ENCODE assay signal across 13 mouse cellular contexts in the genomic region with DNA sequence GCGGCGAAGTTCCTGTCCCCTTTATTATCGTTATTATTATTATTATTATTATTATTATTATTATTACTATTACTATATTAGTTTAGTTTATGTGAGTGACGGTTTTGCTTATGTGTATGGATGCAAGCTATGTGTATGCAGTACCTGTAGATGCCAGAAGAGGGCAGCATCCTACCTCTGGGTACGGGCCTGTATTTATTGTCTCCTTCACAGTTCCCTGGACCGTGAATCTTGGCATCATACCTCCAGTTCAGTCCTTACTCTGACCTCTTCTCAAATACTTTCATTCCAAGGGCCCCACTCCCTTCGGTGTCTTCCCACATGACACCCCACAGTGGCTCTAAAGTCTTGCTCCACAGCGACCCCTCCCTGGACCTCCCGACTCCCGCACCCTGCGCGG. TPM values are rescaled to one million over a fixed set of nuclear protein-coding genes. Genes with fewer than 3 reads are reported as not detected.
DNase-seq lines count a peak whose midpoint lies in the region; ATAC-seq and TF ChIP-seq lines count a peak whose summit lies in the region.
"Had no signal": no experiment of that assay in that cellular context is flagged by ENCODE, and none has a peak within 500 bp of the region (broad histone marks: within the 10 kb centered on the region; RNA-seq: fewer than 3 reads in every experiment).

No protein-coding gene starts in this region.

- H3K27ac ChIP-seq in hindbrain, postnatal 0 days = no peak overlapping the region
- H3K27ac ChIP-seq in hindbrain, embryonic 13.5 days = no peak overlapping the region
- no peak overlapping the region for H3K27ac ChIP-seq in midbrain, postnatal 0 days (ENCODE audit: low read depth, low read length)
- H3K27ac ChIP-seq in midbrain, embryonic 13.5 days = no peak overlapping the region
- H3K27ac ChIP-seq in MEL (ENCODE audit: control insufficient read depth, low read depth, low read length) = no peak overlapping the region
- H3K27ac ChIP-seq: forebrain, embryonic 15.5 days; hindbrain, embryonic 10.5 days; stomach, embryonic 15.5 days had no signal

- peak; percentile 4; the same call in 1 of the 2 replicates for TF ChIP-seq RAD21 in MEL (IDR thresholded peaks at IDR 0.05; ENCODE audit: low read depth, low read length)

- no peaks in the 10 kb centered on the region for H3K79me2 ChIP-seq in MEL (ENCODE audit: control insufficient read depth, insufficient read depth, low read length, poor library complexity)

- H3K9me3 ChIP-seq in hindbrain, postnatal 0 days (ENCODE audit: low read length) = no peaks in the 10 kb centered on the region
- no peaks in the 10 kb centered on the region for H3K9me3 ChIP-seq in hindbrain, embryonic 13.5 days
- no peaks in the 10 kb centered on the region for H3K9me3 ChIP-seq in midbrain, postnatal 0 days (ENCODE audit: low read length)
- H3K9me3 ChIP-seq in midbrain, embryonic 13.5 days = peaks cover 5% of the 10 kb centered on the region
- H3K9me3 ChIP-seq in MEL (replicated peaks; ENCODE audit: insufficient read depth, low read length) = no peaks in the 10 kb centered on the region
- H3K9me3 ChIP-seq: forebrain, embryonic 15.5 days; stomach, embryonic 15.5 days had no signal

- WGBS in hindbrain, postnatal 0 days = 79% methylated on average over 12 of the region's 12 CpGs
- 76% methylated on average over 12 of the region's 12 CpGs for WGBS in hindbrain, embryonic 13.5 days
- WGBS in midbrain, postnatal 0 days = 85% methylated on average over 12 of the region's 12 CpGs
- 81% methylated on average over 12 of the region's 12 CpGs for WGBS in midbrain, embryonic 13.5 days

- no peak overlapping the region for H3K9ac ChIP-seq in hindbrain, postnatal 0 days (replicated peaks; ENCODE audit: low read length)
- H3K9ac ChIP-seq in hindbrain, embryonic 13.5 days = no peak overlapping the region
- H3K9ac ChIP-seq in midbrain, postnatal 0 days (replicated peaks; ENCODE audit: low read length, poor library complexity, severe bottlenecking) = no peak overlapping the region
- H3K9ac ChIP-seq in midbrain, embryonic 13.5 days (replicated peaks) = no peak overlapping the region
- no peak overlapping the region for H3K9ac ChIP-seq in MEL (ENCODE audit: control insufficient read depth, low read depth, low read length, poor library complexity, severe bottlenecking)
- H3K9ac ChIP-seq: forebrain, embryonic 15.5 days; stomach, embryonic 15.5 days had no signal

- no peak for DNase-seq in hindbrain, postnatal 0 days (ENCODE audit: low spot score)
- no peak for DNase-seq in midbrain, postnatal 0 days (ENCODE audit: low spot score)
- peak; percentile 21 for DNase-seq in MEL (ENCODE audit: low read depth, low spot score)
- DNase-seq in mesoderm, embryonic 11.5 days (ENCODE audit: low read depth, low spot score) = peak; percentile 43
- no peak for DNase-seq in cerebellum, postnatal 4 days (ENCODE audit: low spot score in 2 of 2)
- DNase-seq: heart, adult 11 months; right cerebral cortex, adult 18-20 months had no signal

- no peak for TF ChIP-seq EP300 in MEL (IDR thresholded peaks at IDR 0.05; ENCODE audit: low read depth in 1 of 2, low read length in 2 of 2)

- H3K4me2 ChIP-seq in hindbrain, postnatal 0 days (ENCODE audit: low read depth, low read length) = no peak overlapping the region
- H3K4me2 ChIP-seq in hindbrain, embryonic 13.5 days = no peak overlapping the region
- no peak overlapping the region for H3K4me2 ChIP-seq in midbrain, postnatal 0 days (ENCODE audit: low read depth, low read length, poor library complexity, severe bottlenecking)
- no peak overlapping the region for H3K4me2 ChIP-seq in midbrain, embryonic 13.5 days (replicated peaks)
- H3K4me2 ChIP-seq: forebrain, embryonic 15.5 days; stomach, embryonic 15.5 days had no signal

- ATAC-seq in hindbrain, postnatal 0 days = no peak
- ATAC-seq in hindbrain, embryonic 13.5 days (ENCODE audit: low FRiP score) = no peak
- ATAC-seq in midbrain, postnatal 0 days (ENCODE audit: low FRiP score) = no peak
- no peak for ATAC-seq in midbrain, embryonic 13.5 days
- ATAC-seq in activated CD4-positive, CD25-positive, alpha-beta regulatory T cell, adult 4 months = no peak
- ATAC-seq: forebrain, embryonic 15.5 days had no signal

- peak; percentile 62 for TF ChIP-seq CTCF in hindbrain, postnatal 0 days (IDR thresholded peaks at IDR 0.05; ENCODE audit: low read depth)
- peak; percentile 51 for TF ChIP-seq CTCF in midbrain, postnatal 0 days (IDR thresholded peaks at IDR 0.05)
- peak; percentile 27 to 40 (median 33) for TF ChIP-seq CTCF in MEL (IDR thresholded peaks at IDR 0.05 in 2 of 3, conservative IDR thresholded peaks at IDR 0.05 in 1 of 3; ENCODE audit: control insufficient read depth in 1 of 3, insufficient read depth in 1 of 3, low read depth in 2 of 3, low read length in 3 of 3, poor library complexity in 1 of 3, severe bottlenecking in 1 of 3)

- no peaks in the 10 kb centered on the region for H3K27me3 ChIP-seq in hindbrain, postnatal 0 days (ENCODE audit: insufficient read depth, low read length)
- no peaks in the 10 kb centered on the region for H3K27me3 ChIP-seq in hindbrain, embryonic 13.5 days
- H3K27me3 ChIP-seq in midbrain, postnatal 0 days (ENCODE audit: insufficient read depth, low read length) = no peaks in the 10 kb centered on the region
- H3K27me3 ChIP-seq in midbrain, embryonic 13.5 days = no peaks in the 10 kb centered on the region
- no peaks in the 10 kb centered on the region for H3K27me3 ChIP-seq in MEL (ENCODE audit: control insufficient read depth in 1 of 2, insufficient read depth in 2 of 2, low read length in 2 of 2)
- H3K27me3 ChIP-seq: forebrain, embryonic 15.5 days; stomach, embryonic 15.5 days had no signal

- no peaks in the 10 kb centered on the region for H3K36me3 ChIP-seq in hindbrain, postnatal 0 days (ENCODE audit: insufficient read depth, low read length)
- H3K36me3 ChIP-seq in hindbrain, embryonic 13.5 days = no peaks in the 10 kb centered on the region
- H3K36me3 ChIP-seq in midbrain, postnatal 0 days (ENCODE audit: insufficient read depth, low read length) = no peaks in the 10 kb centered on the region
- no peaks in the 10 kb centered on the region for H3K36me3 ChIP-seq in midbrain, embryonic 13.5 days
- H3K36me3 ChIP-seq in MEL (ENCODE audit: control insufficient read depth in 1 of 2, insufficient read depth in 2 of 2, low read length in 2 of 2) = no peaks in the 10 kb centered on the region
- H3K36me3 ChIP-seq: forebrain, embryonic 15.5 days; hindbrain, embryonic 10.5 days; stomach, embryonic 15.5 days had no signal

- no peaks in the 10 kb centered on the region for H3K4me1 ChIP-seq in hindbrain, postnatal 0 days (ENCODE audit: insufficient read depth, low read length)
- H3K4me1 ChIP-seq in hindbrain, embryonic 13.5 days (replicated peaks) = peaks cover 6% of the 10 kb centered on the region; the same call in 1 of the 2 replicates
- H3K4me1 ChIP-seq in midbrain, postnatal 0 days (ENCODE audit: insufficient read depth, low read length) = no peaks in the 10 kb centered on the region
- peaks cover 3% of the 10 kb centered on the region; the same call in 1 of the 2 replicates for H3K4me1 ChIP-seq in midbrain, embryonic 13.5 days (replicated peaks)
- no peaks in the 10 kb centered on the region for H3K4me1 ChIP-seq in MEL (ENCODE audit: control insufficient read depth in 1 of 2, insufficient read depth in 2 of 2, low read length in 2 of 2)
- H3K4me1 ChIP-seq: hindbrain, embryonic 10.5 days; stomach, embryonic 15.5 days had no signal

- no peak overlapping the region for H3K4me3 ChIP-seq in hindbrain, postnatal 0 days (ENCODE audit: low read length)
- no peak overlapping the region for H3K4me3 ChIP-seq in hindbrain, embryonic 13.5 days
- no peak overlapping the region for H3K4me3 ChIP-seq in midbrain, postnatal 0 days (ENCODE audit: low read depth, low read length)
- H3K4me3 ChIP-seq in midbrain, embryonic 13.5 days (replicated peaks) = no peak overlapping the region
- H3K4me3 ChIP-seq in MEL (ENCODE audit: control insufficient read depth in 1 of 2, insufficient read depth in 1 of 2, low read depth in 2 of 2, low read length in 2 of 2) = no peak overlapping the region
- H3K4me3 ChIP-seq: forebrain, embryonic 15.5 days; hindbrain, embryonic 10.5 days; stomach, embryonic 15.5 days had no signal

- TF ChIP-seq POLR2A in MEL (IDR thresholded peaks at IDR 0.05; ENCODE audit: control insufficient read depth in 1 of 2, insufficient read depth in 1 of 2, low read depth in 1 of 2, low read length in 2 of 2, poor library complexity in 1 of 2) = no peak

TF ChIP-seq in MEL, 35 proteins besides CTCF, POLR2A, EP300 and RAD21 (continues in another document):
- TF ChIP-seq SIN3A (IDR thresholded peaks at IDR 0.05; ENCODE audit: low read length) (no peak), NRF1 (IDR thresholded peaks at IDR 0.05; ENCODE audit: insufficient read depth, low read depth, low read length, poor library complexity, severe bottlenecking) (no peak), MYC (IDR thresholded peaks at IDR 0.05; ENCODE audit: low read depth, low read length) (no peak)

RNA-seq across cellular contexts. Expression of a gene that starts 40.3 kb away (rescaled TPM):
- 577 and 578 TPM in 2 replicates for total RNA-seq in hindbrain, postnatal 0 days (2014; rRNA removed)
- polyA plus RNA-seq in hindbrain, postnatal 0 days (2015; fragmentation: Nextera tagmentation; extraction: Ambion mirVana) = 954 and 958 TPM in 2 replicates
- polyA plus RNA-seq in hindbrain, embryonic 13.5 days (2015; fragmentation: Nextera tagmentation; extraction: Ambion mirVana) = 809 and 885 TPM in 2 replicates
- 903 and 1,541 TPM in 2 replicates for total RNA-seq in midbrain, postnatal 0 days (2014; rRNA removed)
- polyA plus RNA-seq in midbrain, postnatal 0 days (2015; fragmentation: Nextera tagmentation; extraction: Ambion mirVana) = 889 and 977 TPM in 2 replicates
- polyA plus RNA-seq in midbrain, embryonic 13.5 days (2015; fragmentation: Nextera tagmentation; extraction: Ambion mirVana) = 826 and 835 TPM in 2 replicates
- total RNA-seq in MEL (2012; rRNA removed) = 4,892 and 5,142 TPM in 2 replicates
- polyA plus RNA-seq in MEL (2012; ENCODE audit: insufficient read depth in 1 of 2, insufficient read length in 2 of 2, low read depth in 1 of 2, low replicate concordance in 2 of 2, missing spikeins in 1 of 2) = 1,000 to 10,000 TPM in 1 of 2 experiments, 100 to 1,000 TPM in 1; 851 to 1,236 TPM
- 1,000 to 10,000 TPM; 1,043 to 1,380 TPM for polyA plus RNA-seq in activated CD4-positive, CD25-positive, alpha-beta regulatory T cell, adult 4 months (2017; shearing (Covaris generic))

RNA-seq across cellular contexts. Expression of a gene that starts 47.2 kb away (rescaled TPM):
- 75.8 and 80.4 TPM in 2 replicates for total RNA-seq in hindbrain, postnatal 0 days (2014; rRNA removed)
- 38.6 and 40.3 TPM in 2 replicates for polyA plus RNA-seq in hindbrain, postnatal 0 days (2015; fragmentation: Nextera tagmentation; extraction: Ambion mirVana)
- polyA plus RNA-seq in hindbrain, embryonic 13.5 days (2015; fragmentation: Nextera tagmentation; extraction: Ambion mirVana) = 33.0 and 33.9 TPM in 2 replicates
- 42.8 and 58.2 TPM in 2 replicates for total RNA-seq in midbrain, postnatal 0 days (2014; rRNA removed)
- polyA plus RNA-seq in midbrain, postnatal 0 days (2015; fragmentation: Nextera tagmentation; extraction: Ambion mirVana) = 27.1 and 29.4 TPM in 2 replicates
- polyA plus RNA-seq in midbrain, embryonic 13.5 days (2015; fragmentation: Nextera tagmentation; extraction: Ambion mirVana) = 24.2 and 24.6 TPM in 2 replicates
- total RNA-seq in MEL (2012; rRNA removed) = 9.7 and 10.4 TPM in 2 replicates
- polyA plus RNA-seq in MEL (2012; ENCODE audit: insufficient read depth in 1 of 2, insufficient read length in 2 of 2, low read depth in 1 of 2, low replicate concordance in 2 of 2, missing spikeins in 1 of 2) = 1 to 10 TPM in 1 of 2 experiments, not detected in 1; 7.2 TPM
- 1 to 10 TPM; 2.4 to 3.3 TPM for polyA plus RNA-seq in activated CD4-positive, CD25-positive, alpha-beta regulatory T cell, adult 4 months (2017; shearing (Covaris generic))

Comparison
In these comparisons a context has a peak if more than half of its experiments do, and no peak if none do; other contexts are left out.
1. DNase-seq: peak in MEL (single experiment) and mesoderm, embryonic 11.5 days (single experiment); none in hindbrain, postnatal 0 days (single experiment), midbrain, postnatal 0 days (single experiment) and cerebellum, postnatal 4 days (0 of 2).
2. Peak in every context shown above with its lines, with median percentiles within 50 percentile points of each other: CTCF ChIP-seq.